Mouse (Mus musculus) limb, embryonic 14.5 days (tissue): ENCODE measurements around the gene Chn2. TPM values are rescaled to one million over a fixed set of nuclear protein-coding genes. Genes with fewer than 3 reads are reported as not detected.

Experiments
- ATAC-seq: fragments of 200-750 bp; cut with Nextera tagmentation; 2 replicates; pipeline ENCODE4 v1.8.0; 2017; ENCODE audit warnings: low read depth, moderate number of reproducible peaks, moderate TSS enrichment; ENCODE audit not compliant: low FRiP score
- DNase-seq: peaks from one replicate; pipeline ENCODE4 v3.0.0-alpha.2; 2015; ENCODE audit warnings: low spot score
- H3K27ac ChIP-seq: fragments of 300-500 bp; sonication (generic); replicated peaks from 2 replicates; pipeline ENCODE4 v1.5.1; 2014; ENCODE audit warnings: low read depth, mild to moderate bottlenecking, low read length, moderate library complexity, mixed read lengths
- H3K27me3 ChIP-seq: fragments of 300-500 bp; sonication (generic); 2 replicates; pipeline ENCODE4 v1.6.1; 2014; ENCODE audit warnings: low read length, mixed read lengths; ENCODE audit not compliant: control insufficient read depth, insufficient read depth
- H3K36me3 ChIP-seq: fragments of 300-500 bp; sonication (generic); 2 replicates; pipeline ENCODE4 v1.6.1; 2014; ENCODE audit warnings: mild to moderate bottlenecking, low read length, moderate library complexity, mixed read lengths; ENCODE audit not compliant: control insufficient read depth, insufficient read depth
- H3K4me1 ChIP-seq: fragments of 300-500 bp; sonication (generic); 2 replicates; pipeline ENCODE4 v1.6.1; 2014; ENCODE audit warnings: antibody characterized with exemption, low read length, mixed read lengths; ENCODE audit not compliant: control insufficient read depth, insufficient read depth
- H3K4me2 ChIP-seq: fragments of 300-500 bp; sonication (generic); replicated peaks from 2 replicates; pipeline ENCODE4 v1.6.1; 2014; ENCODE audit warnings: low read depth, mild to moderate bottlenecking, low read length, moderate library complexity; ENCODE audit not compliant: severe bottlenecking
- H3K4me3 ChIP-seq: fragments of 300-500 bp; sonication (generic); replicated peaks from 2 replicates; pipeline ENCODE4 v1.5.1; 2014; ENCODE audit warnings: low read length
- H3K9ac ChIP-seq: fragments of 300-500 bp; sonication (generic); 2 replicates; pipeline ENCODE4 v1.6.1; 2014; ENCODE audit warnings: mild to moderate bottlenecking, low read depth, low read length, moderate library complexity; ENCODE audit not compliant: severe bottlenecking
- H3K9me3 ChIP-seq: fragments of 300-500 bp; sonication (generic); 2 replicates; pipeline ENCODE4 v1.6.1; 2016; ENCODE audit warnings: low read length; ENCODE audit not compliant: control insufficient read depth
- POLR2A ChIP-seq: fragments of 200-500 bp; IDR thresholded peaks from 2 replicates; pipeline ENCODE4 v1.8.0; 2012; ENCODE audit warnings: inconsistent platforms, mild to moderate bottlenecking, moderate library complexity, borderline replicate concordance; ENCODE audit not compliant: insufficient read depth, insufficient read length; ENCODE audit errors: extremely low read depth
- WGBS: fragments of 180-500 bp; shearing (Covaris S2); extraction: QIAGEN DNeasy Blood & Tissue Kit; methylation state at CpG from one replicate; pipeline ENCODE4 v1.1.7; 2014; 5-methylcytosine and 5-hydroxymethylcytosine counted together
- polyA plus RNA-seq, 2 experiments: library from polyadenylated mRNA; depleted of rRNA in 1 of 2; stranded (reverse) in 1 of 2; unstranded in 1 of 2; fragments of >200 nt; fragmentation: Nextera tagmentation in 1 of 2; extraction: Ambion mirVana in 1 of 2; gene quantifications; 2 replicates each; pipeline versions ENCODE4 v1.2.1 to v1.2.3; 2012 to 2014

The Chn2 gene
- polyA plus RNA-seq, 2 experiments = 11.5 to 14.3 TPM

- Histone ChIP-seq H3K9me3 (no peaks in the 10 kb centered on the region), H3K27me3 (no peaks in the 10 kb centered on the region), H3K27ac (no peak overlapping the region), H3K9ac (no peak overlapping the region), H3K4me3 (no peak overlapping the region), H3K36me3 (no peaks in the 10 kb centered on the region), H3K4me2 (no peak overlapping the region), H3K4me1 (peaks cover 5% of the 10 kb centered on the region)
- DNase-seq = no peak
- no peak for ATAC-seq
- TF ChIP-seq POLR2A = no peak
- 71% methylated on average over 4 of the region's 4 CpGs for WGBS
These were observed 62.9 kb downstream of the Chn2 start for GRCm38 (mm10) chr6:54102210-54102609.

GRCm38 (mm10) chr6:54103276-54103975 lies 64.1 kb downstream of the Chn2 start:
- Histone ChIP-seq H3K36me3 (no peaks in the 10 kb centered on the region), H3K9me3 (no peaks in the 10 kb centered on the region), H3K27me3 (no peaks in the 10 kb centered on the region), H3K27ac (no peak overlapping the region), H3K4me1 (peaks cover 5% of the 10 kb centered on the region), H3K4me3 (no peak overlapping the region), H3K9ac (no peak overlapping the region), H3K4me2 (no peak overlapping the region)
- no peak for DNase-seq
- TF ChIP-seq POLR2A = no peak
- ATAC-seq = no peak
- 74% methylated on average over 9 of the region's 9 CpGs for WGBS

DNA sequence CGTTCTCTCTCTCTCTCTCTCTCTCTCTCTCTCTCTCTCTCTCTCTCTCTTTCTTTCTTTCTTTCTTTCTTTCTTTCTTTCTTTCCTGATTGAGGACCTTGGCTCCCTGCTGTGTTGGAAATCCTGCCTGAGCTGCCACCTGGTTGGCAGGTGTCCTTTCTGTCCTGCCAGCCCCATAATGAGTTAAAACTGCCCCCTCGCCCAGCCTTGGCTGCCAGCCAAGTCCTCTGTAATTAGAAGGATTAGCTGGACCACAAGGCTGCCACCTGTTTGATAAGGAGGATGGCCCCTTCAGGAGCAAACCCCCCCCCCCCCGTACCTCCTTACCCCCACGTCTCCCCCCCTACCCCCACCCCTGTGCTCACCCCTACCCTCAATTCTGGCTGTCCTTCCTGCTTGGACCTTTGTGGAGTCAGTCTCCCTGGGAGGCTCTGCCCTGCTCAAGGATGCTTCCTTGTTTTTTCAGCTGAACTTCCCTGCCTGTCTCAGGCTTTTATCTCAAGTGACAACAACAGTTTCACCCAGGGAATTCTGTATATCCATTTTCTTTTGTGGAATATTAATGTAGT lies 72.1 kb downstream of the Chn2 start:
- Histone ChIP-seq H3K27me3 (no peaks in the 10 kb centered on the region), H3K9me3 (no peaks in the 10 kb centered on the region), H3K36me3 (no peaks in the 10 kb centered on the region), H3K4me3 (no peak overlapping the region), H3K9ac (no peak overlapping the region), H3K4me1 (no peaks in the 10 kb centered on the region), H3K27ac (no peak overlapping the region), H3K4me2 (no peak overlapping the region)
- no peak for DNase-seq
- no peak for TF ChIP-seq POLR2A
- no peak for ATAC-seq
- 11% methylated on average over 3 of the region's 4 CpGs for WGBS

GRCm38 (mm10) chr6:54113338-54113737 lies 74.0 kb downstream of the Chn2 start:
- 91% methylated on average over 5 of the region's 5 CpGs for WGBS
- Histone ChIP-seq H3K9ac (no peak overlapping the region), H3K36me3 (no peaks in the 10 kb centered on the region), H3K27me3 (no peaks in the 10 kb centered on the region), H3K9me3 (no peaks in the 10 kb centered on the region), H3K4me2 (no peak overlapping the region), H3K27ac (no peak overlapping the region), H3K4me1 (no peaks in the 10 kb centered on the region), H3K4me3 (no peak overlapping the region)
- TF ChIP-seq POLR2A = no peak
- ATAC-seq (no peak), DNase-seq (no peak)

DNA sequence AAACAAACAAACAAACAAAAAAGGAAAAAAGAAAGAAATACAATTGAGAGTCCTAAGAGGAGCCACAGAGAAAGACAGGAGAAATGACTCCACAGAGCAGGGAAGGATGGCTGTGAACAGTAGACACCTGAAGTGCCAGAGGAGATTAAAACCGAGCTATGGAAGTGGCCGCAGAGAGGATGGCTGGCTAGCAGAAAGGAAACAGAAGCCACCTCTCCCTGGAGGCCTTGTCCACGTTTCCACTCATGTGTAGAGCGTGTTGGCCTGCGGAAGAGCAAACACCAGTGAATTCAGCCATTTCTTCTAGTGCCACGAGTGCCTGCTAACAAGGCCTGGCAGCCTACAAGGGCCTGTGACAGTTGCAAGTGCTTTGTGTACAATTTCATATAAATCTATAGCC lies 75.1 kb downstream of the Chn2 start:
- WGBS = 93% methylated on average over 6 of the region's 6 CpGs
- no peaks in the 10 kb centered on the region for H3K4me1 ChIP-seq
- no peaks in the 10 kb centered on the region for H3K27me3 ChIP-seq
- DNase-seq (no peak), ATAC-seq (no peak)
- H3K9me3 ChIP-seq = no peaks in the 10 kb centered on the region
- no peak overlapping the region for H3K4me2 ChIP-seq
- TF ChIP-seq POLR2A = no peak
- no peaks in the 10 kb centered on the region for H3K36me3 ChIP-seq
- H3K4me3 ChIP-seq = no peak overlapping the region
- H3K27ac ChIP-seq = no peak overlapping the region
- H3K9ac ChIP-seq = no peak overlapping the region
